Mouse (Mus musculus) layer of hippocampus, postnatal 25 days (tissue): ENCODE measurements around the gene Slc5a1. TPM values are rescaled to one million over a fixed set of nuclear protein-coding genes. Genes with fewer than 3 reads are reported as not detected.

Experiments used
- DNase-seq, 2 experiments: peaks; one replicate each; pipeline ENCODE4 v3.0.0; 2022; ENCODE audit warnings: mixed read lengths in 2 of 2, low spot score in 1 of 2; ENCODE audit errors: extremely low spot score in 1 of 2
- total RNA-seq, 2 experiments: library from RNA; stranded (reverse); gene quantifications; 2 replicates each; pipeline ENCODE4 v1.2.3; 2021

Slc5a1 gene
- total RNA-seq, 2 experiments from 2014 or later = 0.14 to 0.20 TPM

DNA sequence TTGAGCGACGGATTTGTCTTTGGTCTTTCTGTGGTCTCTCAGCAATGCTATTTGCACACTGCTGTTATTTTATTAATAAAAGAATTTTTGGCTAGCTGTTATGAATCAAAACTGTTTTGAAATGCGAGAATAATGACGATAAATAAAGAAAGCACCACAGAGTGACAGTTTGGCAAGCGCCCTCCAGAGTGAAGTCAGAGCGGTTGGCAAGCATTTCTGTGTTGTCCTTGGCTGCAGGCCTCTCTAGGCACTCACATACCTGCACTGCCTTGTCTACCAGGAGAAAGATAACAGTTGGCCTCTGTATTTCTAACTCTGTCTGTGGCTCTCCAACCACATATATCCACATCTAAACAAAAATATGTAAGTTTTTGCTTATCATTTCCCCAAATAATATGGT, 43.7 kb downstream of the Slc5a1 start:
- DNase-seq = no peak

- no peak for DNase-seq
These were observed 89.5 kb downstream of the Slc5a1 start for GRCm38 (mm10) chr5:33193567-33193966.

GRCm38 (mm10) chr5:33195246-33195852, 91.3 kb downstream of the Slc5a1 start:
- DNase-seq = no peak

GRCm38 (mm10) chr5:33200071-33200470, 96.1 kb downstream of the Slc5a1 start:
- no peak for DNase-seq

DNA sequence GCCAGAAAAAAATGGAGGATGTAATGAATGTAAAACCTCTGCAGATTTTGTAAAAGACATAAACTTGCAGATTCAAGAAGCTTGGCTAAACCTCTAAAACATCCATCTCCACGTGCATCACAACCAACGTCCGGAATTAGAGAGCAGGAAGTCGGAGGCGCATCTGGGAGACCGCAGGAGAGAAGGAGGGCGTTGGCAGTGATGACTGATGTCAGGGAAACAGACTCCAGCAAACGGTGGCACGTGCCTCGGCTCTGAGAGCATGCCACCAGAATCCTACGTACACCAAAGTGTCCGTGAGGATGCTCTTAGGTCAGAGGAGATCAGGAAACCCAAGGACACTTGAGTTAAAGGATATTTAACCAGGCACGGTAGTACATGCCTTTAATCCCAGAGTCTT, 97.7 kb downstream of the Slc5a1 start:
- no peak for DNase-seq

DNA sequence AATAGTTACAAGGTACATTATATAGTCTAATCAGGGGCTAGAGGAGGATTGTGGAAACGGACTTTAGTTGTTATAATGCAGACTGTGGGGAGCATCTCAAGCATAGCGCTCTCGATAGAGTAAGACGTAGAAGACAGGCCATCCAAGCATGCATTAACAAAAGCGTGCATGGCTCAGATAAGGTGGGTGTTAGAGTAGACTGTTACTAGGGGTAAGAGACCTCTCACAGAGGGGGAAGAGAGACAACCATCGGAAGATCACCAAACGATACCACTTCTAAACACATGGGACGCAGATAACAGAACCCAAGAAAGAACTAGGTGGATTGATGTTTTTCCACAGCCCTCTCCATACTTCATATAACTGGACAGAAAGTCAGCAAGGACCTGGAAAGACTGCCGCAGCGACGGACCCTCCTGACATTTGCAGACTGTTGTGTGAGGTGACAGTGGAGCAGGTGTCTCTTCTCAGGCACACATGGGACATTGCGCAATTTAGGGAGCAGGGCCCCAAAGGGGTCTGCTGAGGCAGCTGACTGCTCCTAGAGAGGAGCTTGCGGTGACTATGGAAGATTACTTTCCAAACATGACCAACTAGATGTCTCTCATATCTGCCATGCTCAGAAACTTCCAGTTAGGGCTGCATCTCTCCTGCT, 98.6 kb downstream of the Slc5a1 start:
- DNase-seq = no peak

GRCm38 (mm10) chr5:33203171-33203565, 99.1 kb downstream of the Slc5a1 start:
- DNase-seq = no peak

GRCm38 (mm10) chr5:33203691-33204242, 99.7 kb downstream of the Slc5a1 start:
- peak; percentile 68 to 85 for DNase-seq

DNA sequence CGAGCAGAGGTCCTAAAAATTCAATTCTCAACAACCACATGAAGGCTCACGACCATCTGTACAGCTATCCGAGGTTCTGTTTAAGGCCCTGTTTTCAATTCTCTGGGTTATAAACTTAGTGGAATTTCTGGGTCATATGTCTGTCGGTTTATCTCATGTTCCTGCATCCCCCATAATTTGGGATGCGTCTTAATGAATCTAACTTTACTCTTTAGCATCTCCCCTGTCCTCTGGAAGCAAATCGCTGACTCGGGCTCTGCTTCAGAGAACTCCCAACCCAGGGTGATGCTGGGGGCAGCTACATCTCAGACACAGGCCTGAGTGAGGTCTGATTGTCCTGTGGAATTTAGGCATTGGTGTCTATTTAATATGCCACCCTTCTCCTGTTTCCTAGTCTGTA, 100.3 kb downstream of the Slc5a1 start:
- no peak for DNase-seq

- DNase-seq = no peak
These were observed 102.3 kb downstream of the Slc5a1 start for GRCm38 (mm10) chr5:33206328-33206727.

DNA sequence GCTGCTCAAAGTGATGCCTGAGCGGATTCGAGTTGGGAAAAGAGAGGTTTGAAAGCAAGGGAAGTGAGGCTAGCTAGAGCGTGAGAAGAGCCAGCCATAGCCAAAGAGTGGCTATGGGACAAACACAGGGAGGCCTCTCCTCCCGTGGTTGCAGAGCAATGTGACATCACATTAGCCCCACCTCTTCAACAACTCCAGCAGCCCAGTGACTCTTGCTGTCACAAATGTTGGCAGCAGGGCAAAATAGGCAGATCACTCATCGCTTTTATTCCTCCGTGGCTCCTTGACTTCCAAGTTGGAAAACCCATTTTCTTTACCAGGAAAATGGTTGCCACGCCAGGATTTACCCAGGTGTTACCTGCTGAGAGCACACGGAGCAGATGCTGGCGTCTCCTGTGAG, 103.1 kb downstream of the Slc5a1 start:
- no peak for DNase-seq

GRCm38 (mm10) chr5:33208533-33209245, 104.7 kb downstream of the Slc5a1 start:
- no peak for DNase-seq

DNA sequence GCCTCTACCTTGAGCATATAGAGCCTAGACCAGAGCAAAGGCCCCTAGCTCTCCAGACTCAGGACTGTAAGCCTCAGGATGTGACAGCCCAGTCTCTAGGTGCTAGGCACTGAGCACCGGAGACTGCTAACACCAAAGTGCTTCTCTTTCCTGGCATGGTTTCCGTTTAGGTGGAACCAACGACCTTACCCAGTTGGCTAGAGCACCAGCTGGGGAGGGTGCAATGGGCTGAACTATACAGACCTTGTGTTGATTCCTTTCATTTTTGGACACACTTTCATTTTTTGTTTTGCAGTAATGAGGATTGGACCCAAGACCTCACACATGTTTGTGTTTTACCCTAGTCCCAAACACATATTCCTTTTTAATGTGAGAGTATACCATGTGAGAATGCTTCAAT, 106.5 kb downstream of the Slc5a1 start:
- DNase-seq = no peak

- no peak for DNase-seq
These were observed 107.2 kb downstream of the Slc5a1 start for GRCm38 (mm10) chr5:33211254-33211653.

Other genes starting within 250 kb of the Slc5a1 start
- 10 to 100 TPM; 53.9 to 55.0 TPM for gene Prr14l, start 250.0 kb upstream of the Slc5a1 start, total RNA-seq
- 10 to 100 TPM; 57.1 to 66.6 TPM for gene Depdc5, start 240.5 kb upstream of the Slc5a1 start, total RNA-seq
- 1,000 to 10,000 TPM; 1,285 to 1,312 TPM for gene Ywhah, start 85.4 kb upstream of the Slc5a1 start, total RNA-seq
- under 1 TPM in 1 of 2 experiments, not detected in 1; 0.17 TPM for gene Spon2, start 114.2 kb downstream of the Slc5a1 start, total RNA-seq
- 100 to 1,000 TPM; 277 to 297 TPM for gene Ctbp1, start 170.8 kb downstream of the Slc5a1 start, total RNA-seq
- gene Maea, start 231.3 kb downstream of the Slc5a1 start, total RNA-seq = 10 to 100 TPM; 98.7 to 99.7 TPM